Mouse (Mus musculus): ENCODE results near the gene Mmp27.

Gene Mmp27

GRCm38 (mm10) chr9:7602982-7603742 lies 32.0 kb downstream of the Mmp27 start:
- peak; percentile 21 for DNase-seq (ENCODE audit: low spot score)

GRCm38 (mm10) chr9:7604005-7604404 lies 32.8 kb downstream of the Mmp27 start:
- DNase-seq (ENCODE audit: low spot score): no peak

GRCm38 (mm10) chr9:7605638-7606037 lies 34.4 kb downstream of the Mmp27 start:
- DNase-seq (ENCODE audit: low spot score): no peak

GRCm38 (mm10) chr9:7622582-7622981 lies 51.4 kb downstream of the Mmp27 start:
- no peak for DNase-seq (ENCODE audit: low spot score)

- no peak for DNase-seq (ENCODE audit: low spot score)
Observed at GRCm38 (mm10) chr9:7627931-7628330, 56.7 kb downstream of the Mmp27 start, which contains the start of gene Mmp20. Mmp20 (plus strand) TSS chr9:7628231.
